Mouse (Mus musculus): ENCODE data around the gene Gdpd3.

DNA sequence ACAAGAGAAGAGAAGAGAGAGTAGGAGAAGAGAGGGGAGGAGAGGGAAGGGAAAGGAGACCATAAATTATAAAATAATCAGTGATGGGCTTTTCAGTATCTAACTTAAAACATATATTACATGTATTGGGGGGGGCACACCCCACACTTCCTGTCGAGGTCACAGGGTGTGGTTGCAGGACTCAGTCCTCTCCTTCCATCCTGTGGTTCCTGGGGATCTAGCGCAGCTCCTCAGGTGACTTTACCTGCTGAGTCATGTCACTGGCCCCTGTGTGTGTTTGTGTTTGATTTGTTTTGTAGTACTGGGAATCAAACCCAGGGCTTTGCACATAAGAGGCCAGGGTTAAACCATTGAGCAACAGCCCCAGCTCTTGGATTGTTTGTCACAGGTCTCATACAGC is 8.3 kb downstream of the Gdpd3 start:
- TF ChIP-seq POLR2A (IDR thresholded peaks at IDR 0.05; ENCODE audit: extremely low read depth, insufficient read depth, low read length) (no peak), CTCF (IDR thresholded peaks at IDR 0.05; ENCODE audit: extremely low read depth, insufficient read depth, low read length) (no peak)
